Mouse (Mus musculus) testis, postnatal 14 days (tissue): Measurements from ENCODE around the gene Tll1.
"Not testable (repeated sequence)": the region's sequence is repeated elsewhere in the genome, so short reads cannot be mapped to it uniquely, and the experiment has no call there.

ENCODE experiments used
- DNase-seq: peaks from one replicate; pipeline ENCODE4 v3.0.0; 2021; ENCODE audit warnings: low spot score

The Tll1 gene

DNA sequence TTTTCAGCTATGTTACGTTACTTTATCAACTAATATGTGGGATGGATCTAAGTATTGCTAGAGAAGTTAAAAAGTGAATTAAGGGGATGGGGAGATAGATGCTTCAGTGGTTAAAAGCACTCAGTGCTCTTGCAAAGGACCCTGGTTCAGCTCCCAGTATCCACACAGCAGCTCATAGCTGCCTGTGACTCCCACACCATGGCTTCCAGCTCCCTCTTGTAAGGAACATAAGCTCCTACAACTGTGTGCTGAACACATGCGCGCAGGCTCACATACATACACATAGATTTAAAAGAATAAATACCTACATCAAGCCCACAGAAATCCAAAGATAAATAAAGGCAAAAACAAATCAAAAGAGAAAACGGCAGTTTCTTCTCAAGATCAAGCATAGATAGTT, 148.5 kb downstream of the Tll1 start:
- no peak for DNase-seq

DNA sequence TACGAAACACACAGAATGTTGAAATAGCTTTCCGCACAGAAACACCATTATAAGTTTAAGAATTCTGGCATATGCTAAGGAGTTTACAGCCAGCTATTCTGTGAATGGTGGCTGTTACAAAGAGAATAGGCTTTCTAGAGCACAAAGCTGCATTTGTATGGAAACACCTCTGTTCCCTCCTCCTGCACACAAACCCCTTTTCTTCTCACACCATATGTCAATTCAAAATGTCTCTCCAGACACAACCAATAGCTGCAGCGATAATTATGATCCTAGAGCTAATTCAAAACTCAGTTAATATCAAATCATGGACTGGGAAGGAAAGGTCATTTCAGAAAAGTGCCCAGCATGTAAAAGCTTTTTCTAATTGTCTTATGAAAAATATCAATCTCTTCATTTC, 157.5 kb downstream of the Tll1 start:
- no peak for DNase-seq

DNA sequence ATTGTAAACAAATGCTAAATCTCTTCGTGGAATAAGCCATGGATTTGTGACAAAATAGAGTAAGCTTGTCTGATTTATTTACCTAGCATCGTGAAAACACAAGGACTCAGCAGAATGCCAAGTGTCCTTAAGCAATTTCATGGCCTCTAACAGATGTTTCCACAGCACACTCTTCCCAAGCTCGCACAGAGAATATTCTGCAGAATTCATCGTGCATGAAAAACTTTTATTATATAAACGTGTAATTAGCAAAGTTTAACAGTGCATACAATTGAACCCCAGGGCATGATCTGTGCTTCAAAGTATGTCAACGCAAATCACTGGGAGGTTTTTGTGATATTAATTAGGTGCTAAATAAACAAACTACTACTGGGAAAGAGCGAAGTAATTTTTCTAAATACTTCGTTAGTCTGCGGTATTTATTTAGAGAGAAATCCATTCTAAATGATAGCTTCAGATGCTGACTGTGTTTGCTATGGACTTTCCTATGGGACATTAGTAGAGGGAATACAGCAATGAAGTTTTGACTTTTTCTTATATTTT, 158.0 kb downstream of the Tll1 start:
- no peak for DNase-seq

- DNase-seq = no peak
These were observed 164.7 kb downstream of the Tll1 start for GRCm38 (mm10) chr8:64041303-64041884.

DNA sequence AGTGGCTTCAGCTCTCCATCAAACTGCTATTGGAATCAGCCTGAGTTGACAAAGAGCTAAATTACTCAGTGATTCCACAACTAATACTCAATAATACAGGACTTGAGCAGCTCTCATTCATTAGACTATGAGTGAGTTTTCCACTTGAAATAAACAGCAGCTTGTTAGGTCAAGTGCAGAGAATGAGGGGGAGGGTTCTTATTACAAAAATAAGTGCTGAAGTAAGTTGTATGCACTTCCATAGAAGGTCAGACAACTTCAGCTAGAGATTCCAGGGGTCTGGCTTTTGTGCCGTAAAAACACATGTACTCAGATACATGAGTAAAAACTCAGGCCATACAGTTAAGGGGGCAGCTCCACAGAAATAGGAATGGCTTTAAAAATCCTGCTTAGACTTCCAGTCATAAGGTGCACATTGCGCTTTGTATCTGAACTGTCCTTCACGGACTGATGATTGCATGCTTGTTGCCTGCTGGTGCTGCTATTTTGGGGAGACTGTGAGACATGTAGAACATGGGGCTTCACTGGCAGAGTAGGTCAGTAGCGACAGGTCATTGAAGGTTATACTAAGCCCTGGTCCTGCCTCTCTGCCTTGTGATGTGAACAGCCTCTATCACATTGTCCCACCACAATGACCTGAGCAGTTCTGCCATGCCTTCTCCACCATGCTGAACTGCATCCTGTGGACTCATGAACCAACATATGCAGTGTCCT, 175.2 kb downstream of the Tll1 start:
- no peak for DNase-seq

DNA sequence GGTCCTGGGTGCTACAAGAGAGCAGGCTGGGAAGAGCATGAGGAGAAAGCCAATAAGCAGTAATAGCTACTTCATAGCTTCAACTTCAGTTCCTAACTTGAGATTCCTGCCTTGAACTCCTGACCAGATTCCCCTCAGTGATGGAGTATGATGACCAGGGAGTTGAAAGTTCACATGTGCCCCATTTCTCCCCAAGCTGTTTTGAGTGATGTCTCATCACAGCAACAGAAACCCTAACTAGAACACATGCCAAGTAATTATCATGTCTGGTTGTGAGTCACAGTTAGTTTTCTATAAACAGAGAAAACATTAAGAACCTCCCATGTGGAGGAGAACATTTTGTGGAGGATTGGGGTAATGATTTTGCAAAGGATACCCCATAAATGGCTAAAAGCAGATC, 176.0 kb downstream of the Tll1 start:
- DNase-seq = no peak

- DNase-seq = no peak
These were observed 176.5 kb downstream of the Tll1 start for GRCm38 (mm10) chr8:64029525-64029924.

- DNase-seq = no peak
These were observed 181.7 kb downstream of the Tll1 start for GRCm38 (mm10) chr8:64024359-64024758.

DNA sequence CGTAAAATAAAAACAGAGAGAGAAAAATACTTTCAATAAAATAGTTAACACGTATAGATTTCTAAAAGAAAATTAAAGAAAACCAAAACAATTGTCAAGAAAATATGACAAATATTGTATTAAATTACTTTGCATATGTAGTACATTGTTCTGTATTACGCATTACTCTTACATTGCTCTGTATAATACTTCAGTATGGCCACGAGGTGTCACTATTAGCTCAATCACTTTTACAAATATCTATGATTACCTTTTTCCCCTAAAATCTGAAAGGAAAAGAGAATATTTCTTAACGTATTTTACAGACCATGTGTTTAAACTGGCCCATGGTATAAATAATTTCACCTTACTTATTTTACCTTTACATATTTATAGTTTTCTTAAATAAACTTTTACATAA, 182.5 kb downstream of the Tll1 start:
- no peak for DNase-seq

- DNase-seq = no peak
These were observed 183.0 kb downstream of the Tll1 start for GRCm38 (mm10) chr8:64023027-64023426.

GRCm38 (mm10) chr8:63970612-63971391, 235.3 kb downstream of the Tll1 start:
- DNase-seq = not testable (repeated sequence)
